Mouse (Mus musculus): ENCODE results near the gene Pax1. TPM values are rescaled to one million over a fixed set of nuclear protein-coding genes. Genes with fewer than 3 reads are reported as not detected.

Gene Pax1
- polyA plus RNA-seq, 1 experiment from 2014 or later = 0.04 TPM

GRCm38 (mm10) chr2:147424582-147425255 is 63.0 kb downstream of the Pax1 start:
- Histone ChIP-seq H3K9ac (replicated peaks) (no peak overlapping the region), H3K4me3 (ENCODE audit: low read depth, low read length) (no peak overlapping the region), H3K36me3 (replicated peaks; ENCODE audit: insufficient read depth, low read length) (no peaks in the 10 kb centered on the region), H3K27me3 (ENCODE audit: insufficient read depth, low read length) (no peaks in the 10 kb centered on the region), H3K9me3 (ENCODE audit: low read length) (no peaks in the 10 kb centered on the region), H3K4me2 (ENCODE audit: low read depth, low read length) (no peak overlapping the region), H3K4me1 (ENCODE audit: insufficient read depth) (no peaks in the 10 kb centered on the region), H3K27ac (ENCODE audit: low read depth) (no peak overlapping the region)
- DNase-seq = no peak
- no peak for ATAC-seq
- 57% methylated on average over 10 of the region's 10 CpGs for WGBS (ENCODE audit: insufficient replicate concordance)
- no peak for TF ChIP-seq CTCF (IDR thresholded peaks at IDR 0.05; ENCODE audit: low read depth)
- TF ChIP-seq EP300 (IDR thresholded peaks at IDR 0.05; ENCODE audit: low read depth) = no peak

- H3K4me2 ChIP-seq (ENCODE audit: low read depth, low read length) = no peak overlapping the region
- H3K27me3 ChIP-seq (ENCODE audit: insufficient read depth, low read length) = no peaks in the 10 kb centered on the region
- H3K4me3 ChIP-seq (ENCODE audit: low read depth, low read length) = no peak overlapping the region
- TF ChIP-seq CTCF (IDR thresholded peaks at IDR 0.05; ENCODE audit: low read depth) (no peak), EP300 (IDR thresholded peaks at IDR 0.05; ENCODE audit: low read depth) (no peak)
- no peak overlapping the region for H3K9ac ChIP-seq (replicated peaks)
- H3K4me1 ChIP-seq (ENCODE audit: insufficient read depth) = no peaks in the 10 kb centered on the region
- WGBS (ENCODE audit: insufficient replicate concordance) = 24% methylated on average over 1 of the region's 1 CpGs
- H3K9me3 ChIP-seq (ENCODE audit: low read length) = no peaks in the 10 kb centered on the region
- DNase-seq (no peak), ATAC-seq (no peak)
- no peaks in the 10 kb centered on the region for H3K36me3 ChIP-seq (replicated peaks; ENCODE audit: insufficient read depth, low read length)
- no peak overlapping the region for H3K27ac ChIP-seq (ENCODE audit: low read depth)
Measured at GRCm38 (mm10) chr2:147429607-147430356, 68.1 kb downstream of the Pax1 start.

- Histone ChIP-seq H3K27ac (ENCODE audit: low read depth) (no peak overlapping the region), H3K36me3 (replicated peaks; ENCODE audit: insufficient read depth, low read length) (no peaks in the 10 kb centered on the region), H3K9ac (replicated peaks) (no peak overlapping the region), H3K4me1 (ENCODE audit: insufficient read depth) (no peaks in the 10 kb centered on the region), H3K4me3 (ENCODE audit: low read depth, low read length) (no peak overlapping the region), H3K9me3 (ENCODE audit: low read length) (no peaks in the 10 kb centered on the region), H3K4me2 (ENCODE audit: low read depth, low read length) (no peak overlapping the region), H3K27me3 (ENCODE audit: insufficient read depth, low read length) (no peaks in the 10 kb centered on the region)
- TF ChIP-seq EP300 (IDR thresholded peaks at IDR 0.05; ENCODE audit: low read depth) (no peak), CTCF (IDR thresholded peaks at IDR 0.05; ENCODE audit: low read depth) (peak; percentile 55)
- no peak for ATAC-seq
- 23% methylated on average over 5 of the region's 5 CpGs for WGBS (ENCODE audit: insufficient replicate concordance)
- DNase-seq = peak; percentile 19
Measured at GRCm38 (mm10) chr2:147433120-147433519, 71.4 kb downstream of the Pax1 start.

Other genes starting within 250 kb of the Pax1 start
- gene Nkx2-2, start 167.7 kb upstream of the Pax1 start, polyA plus RNA-seq (2015; fragmentation: Nextera tagmentation; extraction: Ambion mirVana) = not detected in 2 replicates

Measured in liver, postnatal 0 days (tissue).